Mouse (Mus musculus): ENCODE results near the gene Plekhm2.

DNA sequence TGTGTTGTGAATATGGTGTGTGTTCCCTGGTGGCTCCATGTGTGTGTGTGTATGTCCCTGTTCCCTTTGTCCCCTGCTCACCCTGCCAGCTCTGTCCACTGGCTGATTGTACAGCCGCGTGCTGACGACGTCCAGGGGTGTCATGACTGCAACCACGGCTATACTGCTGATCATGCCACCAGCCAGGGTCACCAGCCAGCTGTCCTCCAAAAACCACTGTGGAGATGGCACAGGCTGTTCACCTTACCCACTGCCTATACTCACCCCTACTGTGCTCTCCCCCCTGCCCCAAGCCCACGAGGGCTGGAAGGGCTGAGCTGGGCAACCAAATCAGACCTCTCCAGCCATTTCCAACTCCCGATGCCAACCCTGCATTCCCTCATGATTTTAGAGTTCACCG lies 43.4 kb downstream of the Plekhm2 start:
- no peak for TF ChIP-seq CTCF (IDR thresholded peaks at IDR 0.05; ENCODE audit: control insufficient read depth, insufficient read depth, low read length)
- TF ChIP-seq POLR2A (IDR thresholded peaks at IDR 0.05; ENCODE audit: borderline replicate concordance, control insufficient read depth, low read depth, low read length): no peak
